Mouse (Mus musculus): ENCODE results near the gene Arfrp1.

GRCm38 (mm10) chr2:181370001-181370400 lies 4.8 kb upstream of the Arfrp1 start:
- peak; percentile 51; the same call in 1 of the 2 replicates for TF ChIP-seq CTCF (conservative IDR thresholded peaks at IDR 0.05; ENCODE audit: low read length)
- TF ChIP-seq POU5F1 (IDR thresholded peaks at IDR 0.05; ENCODE audit: borderline replicate concordance, low read length): no peak

Measured in E14TG2a.4 (cell line).